Mouse (Mus musculus): ENCODE results near the gene Nucks1. TPM values are rescaled to one million over a fixed set of nuclear protein-coding genes. Genes with fewer than 3 reads are reported as not detected.

The Nucks1 gene
- polyA plus RNA-seq, 1 experiment from 2014 or later = 45.1 TPM

DNA sequence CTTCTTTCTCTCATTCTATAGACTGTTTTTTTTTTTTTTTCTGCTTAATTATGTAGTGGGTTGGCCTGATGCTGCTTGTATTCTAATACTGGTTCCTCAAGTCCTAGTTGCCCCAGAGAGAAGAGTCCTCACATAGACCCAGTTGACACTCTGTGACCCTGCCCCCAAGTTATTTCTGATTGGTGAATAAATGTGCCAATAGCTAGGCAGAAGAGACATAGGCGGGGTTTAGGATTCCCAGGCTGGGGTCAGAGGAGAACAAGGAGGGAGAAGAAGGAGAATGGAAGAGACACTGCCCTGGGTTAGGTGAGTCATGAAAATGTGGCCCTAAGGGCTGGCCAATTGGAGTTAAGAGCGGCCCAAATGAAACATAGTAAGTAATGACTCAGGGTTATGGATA, 30.5 kb upstream of the Nucks1 start:
- no peak for DNase-seq (ENCODE audit: low spot score)
- H3K9me3 ChIP-seq (ENCODE audit: control insufficient read depth, low read length) = no peaks in the 10 kb centered on the region
- ATAC-seq (ENCODE audit: low read depth) = no peak
- H3K4me2 ChIP-seq (ENCODE audit: low read depth, low read length) = no peak overlapping the region
- no peaks in the 10 kb centered on the region for H3K27me3 ChIP-seq (replicated peaks; ENCODE audit: control insufficient read depth, insufficient read depth, low read length)
- 66% methylated on average over 2 of the region's 2 CpGs for WGBS
- H3K9ac ChIP-seq (ENCODE audit: low read depth, low read length) = no peak overlapping the region
- no peaks in the 10 kb centered on the region for H3K36me3 ChIP-seq (ENCODE audit: control insufficient read depth, insufficient read depth, low read length)
- H3K4me3 ChIP-seq (ENCODE audit: low read depth, low read length) = no peak overlapping the region
- no peak overlapping the region for H3K27ac ChIP-seq (replicated peaks; ENCODE audit: low read depth, low read length)
- no peaks in the 10 kb centered on the region for H3K4me1 ChIP-seq (ENCODE audit: control insufficient read depth, insufficient read depth, low read length)

GRCm38 (mm10) chr1:131882787-131883186, 27.5 kb upstream of the Nucks1 start:
- DNase-seq (ENCODE audit: low spot score) = no peak
- H3K4me1 ChIP-seq (ENCODE audit: control insufficient read depth, insufficient read depth, low read length) = no peaks in the 10 kb centered on the region
- H3K36me3 ChIP-seq (ENCODE audit: control insufficient read depth, insufficient read depth, low read length) = no peaks in the 10 kb centered on the region
- H3K27me3 ChIP-seq (replicated peaks; ENCODE audit: control insufficient read depth, insufficient read depth, low read length) = no peaks in the 10 kb centered on the region
- H3K4me2 ChIP-seq (ENCODE audit: low read depth, low read length) = no peak overlapping the region
- no peak for ATAC-seq (ENCODE audit: low read depth)
- no peak overlapping the region for H3K27ac ChIP-seq (replicated peaks; ENCODE audit: low read depth, low read length)
- 48% methylated on average over 2 of the region's 2 CpGs for WGBS
- no peak overlapping the region for H3K9ac ChIP-seq (ENCODE audit: low read depth, low read length)
- no peak overlapping the region for H3K4me3 ChIP-seq (ENCODE audit: low read depth, low read length)
- no peaks in the 10 kb centered on the region for H3K9me3 ChIP-seq (ENCODE audit: control insufficient read depth, low read length)

GRCm38 (mm10) chr1:131886173-131886572, 24.2 kb upstream of the Nucks1 start:
- no peak overlapping the region for H3K4me3 ChIP-seq (ENCODE audit: low read depth, low read length)
- H3K27me3 ChIP-seq (replicated peaks; ENCODE audit: control insufficient read depth, insufficient read depth, low read length) = no peaks in the 10 kb centered on the region
- no peak overlapping the region for H3K9ac ChIP-seq (ENCODE audit: low read depth, low read length)
- no peak overlapping the region for H3K4me2 ChIP-seq (ENCODE audit: low read depth, low read length)
- DNase-seq (ENCODE audit: low spot score) (no peak), ATAC-seq (ENCODE audit: low read depth) (no peak)
- H3K4me1 ChIP-seq (ENCODE audit: control insufficient read depth, insufficient read depth, low read length) = no peaks in the 10 kb centered on the region
- WGBS = 55% methylated on average over 2 of the region's 2 CpGs
- H3K36me3 ChIP-seq (ENCODE audit: control insufficient read depth, insufficient read depth, low read length) = no peaks in the 10 kb centered on the region
- no peaks in the 10 kb centered on the region for H3K9me3 ChIP-seq (ENCODE audit: control insufficient read depth, low read length)
- no peak overlapping the region for H3K27ac ChIP-seq (replicated peaks; ENCODE audit: low read depth, low read length)

DNA sequence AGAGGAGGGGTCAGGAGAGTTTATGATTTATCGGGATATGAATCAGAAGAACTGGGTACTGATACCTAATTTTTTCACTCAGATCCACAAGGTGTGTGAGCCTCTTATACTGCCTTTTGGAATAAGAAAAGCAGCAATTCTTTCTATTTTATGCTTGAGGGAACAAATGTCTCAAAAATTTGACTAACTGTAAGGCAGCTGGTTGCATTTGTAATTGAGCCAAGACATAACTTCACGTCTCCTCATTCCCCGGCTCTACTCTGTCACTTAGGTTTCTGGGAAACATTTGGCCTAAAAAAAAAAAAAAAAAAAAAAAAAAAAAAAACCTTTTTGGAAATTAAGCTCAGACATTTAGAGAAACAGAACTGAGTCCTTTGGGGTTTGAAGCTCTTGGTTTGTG, 23.7 kb upstream of the Nucks1 start:
- Histone ChIP-seq H3K27me3 (replicated peaks; ENCODE audit: control insufficient read depth, insufficient read depth, low read length) (no peaks in the 10 kb centered on the region), H3K4me1 (ENCODE audit: control insufficient read depth, insufficient read depth, low read length) (no peaks in the 10 kb centered on the region), H3K4me2 (ENCODE audit: low read depth, low read length) (no peak overlapping the region), H3K9ac (ENCODE audit: low read depth, low read length) (no peak overlapping the region), H3K4me3 (ENCODE audit: low read depth, low read length) (no peak overlapping the region), H3K27ac (replicated peaks; ENCODE audit: low read depth, low read length) (no peak overlapping the region), H3K36me3 (ENCODE audit: control insufficient read depth, insufficient read depth, low read length) (no peaks in the 10 kb centered on the region), H3K9me3 (ENCODE audit: control insufficient read depth, low read length) (no peaks in the 10 kb centered on the region)
- 50% methylated on average over 3 of the region's 3 CpGs for WGBS
- DNase-seq (ENCODE audit: low spot score) (peak; percentile 12), ATAC-seq (ENCODE audit: low read depth) (no peak)

- Histone ChIP-seq H3K4me3 (ENCODE audit: low read depth, low read length) (no peak overlapping the region), H3K36me3 (ENCODE audit: control insufficient read depth, insufficient read depth, low read length) (no peaks in the 10 kb centered on the region), H3K4me2 (ENCODE audit: low read depth, low read length) (no peak overlapping the region), H3K9me3 (ENCODE audit: control insufficient read depth, low read length) (no peaks in the 10 kb centered on the region), H3K9ac (ENCODE audit: low read depth, low read length) (no peak overlapping the region), H3K4me1 (ENCODE audit: control insufficient read depth, insufficient read depth, low read length) (no peaks in the 10 kb centered on the region), H3K27ac (replicated peaks; ENCODE audit: low read depth, low read length) (no peak overlapping the region), H3K27me3 (replicated peaks; ENCODE audit: control insufficient read depth, insufficient read depth, low read length) (no peaks in the 10 kb centered on the region)
- WGBS = 76% methylated on average over 6 of the region's 6 CpGs
- no peak for ATAC-seq (ENCODE audit: low read depth)
- no peak for DNase-seq (ENCODE audit: low spot score)
Measured at GRCm38 (mm10) chr1:131890043-131890658, 20.2 kb upstream of the Nucks1 start.

DNA sequence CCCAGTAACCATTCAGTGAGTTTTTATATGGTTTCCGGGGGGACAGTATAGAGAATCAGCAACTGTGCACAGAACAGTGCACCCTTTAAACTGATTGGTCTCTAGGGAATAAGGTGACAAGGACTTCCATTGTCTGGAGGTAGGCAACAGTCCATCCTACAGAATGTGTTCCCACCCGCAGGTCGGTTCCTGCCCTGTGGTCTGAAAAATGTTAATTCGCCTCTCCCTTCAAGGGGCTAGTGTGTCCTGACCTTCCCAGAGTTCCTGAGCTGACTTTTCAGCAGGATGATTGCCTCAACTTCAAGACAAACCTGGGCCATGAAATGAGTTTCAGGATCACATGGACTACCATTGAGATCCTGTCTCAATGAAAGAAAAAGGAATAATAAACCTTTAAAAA, 18.9 kb upstream of the Nucks1 start:
- H3K27me3 ChIP-seq (replicated peaks; ENCODE audit: control insufficient read depth, insufficient read depth, low read length) = no peaks in the 10 kb centered on the region
- H3K4me3 ChIP-seq (ENCODE audit: low read depth, low read length) = no peak overlapping the region
- H3K4me2 ChIP-seq (ENCODE audit: low read depth, low read length) = no peak overlapping the region
- H3K27ac ChIP-seq (replicated peaks; ENCODE audit: low read depth, low read length) = no peak overlapping the region
- H3K9me3 ChIP-seq (ENCODE audit: control insufficient read depth, low read length) = no peaks in the 10 kb centered on the region
- no peaks in the 10 kb centered on the region for H3K36me3 ChIP-seq (ENCODE audit: control insufficient read depth, insufficient read depth, low read length)
- H3K4me1 ChIP-seq (ENCODE audit: control insufficient read depth, insufficient read depth, low read length) = no peaks in the 10 kb centered on the region
- ATAC-seq (ENCODE audit: low read depth) = no peak
- WGBS = 37% methylated on average over 4 of the region's 4 CpGs
- DNase-seq (ENCODE audit: low spot score) = no peak
- no peak overlapping the region for H3K9ac ChIP-seq (ENCODE audit: low read depth, low read length)

DNA sequence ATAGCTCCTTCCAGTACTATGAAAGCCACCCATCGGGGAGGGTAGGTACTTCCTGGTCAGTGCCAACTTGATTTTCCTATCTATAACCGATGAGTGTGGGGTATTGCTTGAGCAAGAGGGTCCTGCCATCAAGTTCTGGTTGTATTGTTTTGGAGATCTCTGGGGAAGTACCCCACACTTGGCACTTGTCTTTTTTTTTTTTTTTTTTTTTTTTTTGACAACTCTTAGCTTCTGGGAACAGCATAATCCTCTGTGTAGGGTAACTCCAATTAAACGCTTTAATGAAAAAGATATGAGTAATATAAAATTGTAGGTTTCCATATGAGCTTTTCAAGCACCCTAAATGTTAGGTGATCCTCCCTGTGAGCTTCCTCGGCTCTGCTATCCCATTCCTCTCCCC, 7.7 kb upstream of the Nucks1 start:
- no peaks in the 10 kb centered on the region for H3K9me3 ChIP-seq (ENCODE audit: control insufficient read depth, low read length)
- no peak overlapping the region for H3K9ac ChIP-seq (ENCODE audit: low read depth, low read length)
- ATAC-seq (ENCODE audit: low read depth) = no peak
- H3K4me2 ChIP-seq (ENCODE audit: low read depth, low read length) = no peak overlapping the region
- no peaks in the 10 kb centered on the region for H3K4me1 ChIP-seq (ENCODE audit: control insufficient read depth, insufficient read depth, low read length)
- H3K36me3 ChIP-seq (ENCODE audit: control insufficient read depth, insufficient read depth, low read length) = no peaks in the 10 kb centered on the region
- no peak overlapping the region for H3K27ac ChIP-seq (replicated peaks; ENCODE audit: low read depth, low read length)
- DNase-seq (ENCODE audit: low spot score) = no peak
- H3K4me3 ChIP-seq (ENCODE audit: low read depth, low read length) = no peak overlapping the region
- 0 out of 2 replicates have a peak, but pooled peaks cover 3% of the 10 kb centered on the region for H3K27me3 ChIP-seq (replicated peaks; ENCODE audit: control insufficient read depth, insufficient read depth, low read length)
- 86% methylated on average over 4 of the region's 4 CpGs for WGBS

GRCm38 (mm10) chr1:131903251-131903650, 7.1 kb upstream of the Nucks1 start:
- H3K4me1 ChIP-seq (ENCODE audit: control insufficient read depth, insufficient read depth, low read length) = no peaks in the 10 kb centered on the region
- H3K4me2 ChIP-seq (ENCODE audit: low read depth, low read length) = no peak overlapping the region
- WGBS = 88% methylated on average over 7 of the region's 7 CpGs
- no peaks in the 10 kb centered on the region for H3K36me3 ChIP-seq (ENCODE audit: control insufficient read depth, insufficient read depth, low read length)
- peaks cover 7% of the 10 kb centered on the region; the same call in 1 of the 2 replicates for H3K27me3 ChIP-seq (replicated peaks; ENCODE audit: control insufficient read depth, insufficient read depth, low read length)
- no peak overlapping the region for H3K4me3 ChIP-seq (ENCODE audit: low read depth, low read length)
- no peak overlapping the region for H3K9ac ChIP-seq (ENCODE audit: low read depth, low read length)
- H3K27ac ChIP-seq (replicated peaks; ENCODE audit: low read depth, low read length) = no peak overlapping the region
- no peak for DNase-seq (ENCODE audit: low spot score)
- ATAC-seq (ENCODE audit: low read depth) = no peak
- no peaks in the 10 kb centered on the region for H3K9me3 ChIP-seq (ENCODE audit: control insufficient read depth, low read length)

- ATAC-seq (ENCODE audit: low read depth) (no peak), DNase-seq (ENCODE audit: low spot score) (peak; percentile 33)
- Histone ChIP-seq H3K4me2 (ENCODE audit: low read depth, low read length) (no peak overlapping the region), H3K36me3 (ENCODE audit: control insufficient read depth, insufficient read depth, low read length) (no peaks in the 10 kb centered on the region), H3K4me1 (ENCODE audit: control insufficient read depth, insufficient read depth, low read length) (no peaks in the 10 kb centered on the region), H3K9ac (ENCODE audit: low read depth, low read length) (no peak overlapping the region), H3K27ac (replicated peaks; ENCODE audit: low read depth, low read length) (no peak overlapping the region), H3K9me3 (ENCODE audit: control insufficient read depth, low read length) (no peaks in the 10 kb centered on the region), H3K27me3 (replicated peaks; ENCODE audit: control insufficient read depth, insufficient read depth, low read length) (peaks cover 12% of the 10 kb centered on the region; the same call in 1 of the 2 replicates), H3K4me3 (ENCODE audit: low read depth, low read length) (no peak overlapping the region)
- 21% methylated on average over 1 of the region's 1 CpGs for WGBS
Measured at GRCm38 (mm10) chr1:131905497-131905896, 4.8 kb upstream of the Nucks1 start.
